Mouse (Mus musculus): ENCODE measurements around the gene Ffar2. TPM values are rescaled to one million over a fixed set of nuclear protein-coding genes. Genes with fewer than 3 reads are reported as not detected.
"Not testable (repeated sequence)": the region's sequence is repeated elsewhere in the genome, so short reads cannot be mapped to it uniquely, and the experiment has no call there.

The Ffar2 gene
- polyA plus RNA-seq, 1 experiment from 2014 or later, result 0.21 TPM

DNA sequence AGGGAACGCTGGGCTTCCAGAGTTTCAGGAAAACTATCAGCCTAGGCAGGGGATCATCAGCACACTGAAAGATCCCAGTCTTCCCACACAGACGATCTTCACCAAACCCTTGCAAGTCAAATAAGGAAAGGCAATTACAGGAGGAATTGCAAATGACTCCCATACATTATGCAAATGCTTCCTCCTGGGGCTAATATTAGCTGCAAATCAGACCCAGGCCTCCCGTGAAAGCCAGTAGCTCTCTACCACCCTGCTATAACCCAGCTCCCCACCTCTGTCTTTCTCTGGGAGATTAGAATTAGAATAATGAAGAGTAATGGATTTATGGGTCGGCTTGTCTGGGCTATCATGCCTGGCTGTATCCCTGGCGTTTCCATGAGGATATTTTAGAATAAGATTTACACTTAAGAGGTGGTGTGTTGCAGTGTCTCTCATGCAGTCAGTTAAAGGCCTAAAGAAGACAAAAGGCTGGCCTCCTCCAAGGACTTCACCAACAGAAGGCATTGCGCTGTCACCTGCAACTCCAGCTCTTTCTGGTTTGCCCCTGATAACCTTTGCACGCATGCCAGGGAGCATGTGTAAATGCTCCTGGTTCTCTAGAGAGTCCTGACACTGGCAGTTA lies 21.2 kb upstream of the Ffar2 start:
- H3K27ac ChIP-seq, result no peak overlapping the region
- 40% methylated on average over 7 of the region's 7 CpGs for WGBS (ENCODE audit: insufficient replicate concordance)

GRCm38 (mm10) chr7:30842092-30842491 lies 18.5 kb upstream of the Ffar2 start:
- Histone ChIP-seq H3K27ac (no peak overlapping the region), H3K4me1 (peaks cover 10% of the 10 kb centered on the region; the same call in 1 of the 2 replicates), H3K9ac (no peak overlapping the region), H3K4me2 (no peak overlapping the region), H3K9me3 (replicated peaks) (no peaks in the 10 kb centered on the region), H3K4me3 (no peak overlapping the region), H3K36me3 (no peaks in the 10 kb centered on the region), H3K27me3 (replicated peaks) (no peaks in the 10 kb centered on the region)
- WGBS (ENCODE audit: insufficient replicate concordance), result 27% methylated on average over 5 of the region's 5 CpGs
- no peak for ATAC-seq

More for the DNA sequence above, 21.2 kb upstream of the Ffar2 start:
- Histone ChIP-seq H3K9ac (no peak overlapping the region), H3K4me2 (no peak overlapping the region), H3K36me3 (no peaks in the 10 kb centered on the region), H3K9me3 (replicated peaks) (no peaks in the 10 kb centered on the region), H3K27me3 (replicated peaks) (no peaks in the 10 kb centered on the region), H3K4me3 (no peak overlapping the region), H3K4me1 (peaks cover 10% of the 10 kb centered on the region; the same call in 1 of the 2 replicates)
- no peak for ATAC-seq

GRCm38 (mm10) chr7:30841379-30841778 lies 17.8 kb upstream of the Ffar2 start:
- no peaks in the 10 kb centered on the region for H3K36me3 ChIP-seq
- peaks cover 10% of the 10 kb centered on the region; the same call in 1 of the 2 replicates for H3K4me1 ChIP-seq
- WGBS (ENCODE audit: insufficient replicate concordance), result 72% methylated on average over 4 of the region's 4 CpGs
- ATAC-seq, result no peak
- H3K4me2 ChIP-seq, result no peak overlapping the region
- no peaks in the 10 kb centered on the region for H3K9me3 ChIP-seq (replicated peaks)
- H3K4me3 ChIP-seq, result no peak overlapping the region
- no peak overlapping the region for H3K27ac ChIP-seq
- no peak overlapping the region for H3K9ac ChIP-seq
- no peaks in the 10 kb centered on the region for H3K27me3 ChIP-seq (replicated peaks)

DNA sequence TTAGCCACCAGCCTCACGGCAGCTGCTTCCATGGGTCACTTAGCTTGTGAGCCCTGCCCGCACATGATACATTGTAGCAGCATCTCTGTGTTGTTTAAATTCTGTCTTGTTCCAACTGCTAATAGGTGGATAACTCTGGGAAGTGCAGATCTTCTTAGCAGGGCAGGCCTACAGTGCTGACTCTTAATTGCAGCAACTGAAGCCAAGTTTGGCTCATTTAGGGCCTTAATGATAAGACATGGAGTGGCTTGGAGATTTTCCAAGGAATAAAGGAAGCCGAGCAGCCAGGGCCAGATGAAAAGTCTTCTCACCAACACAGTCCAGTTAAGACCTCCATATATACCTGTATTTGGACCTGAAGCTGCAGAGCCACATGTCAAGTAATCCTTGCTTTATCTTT lies 16.7 kb upstream of the Ffar2 start:
- Histone ChIP-seq H3K36me3 (no peaks in the 10 kb centered on the region), H3K27me3 (replicated peaks) (no peaks in the 10 kb centered on the region), H3K9me3 (replicated peaks) (no peaks in the 10 kb centered on the region), H3K4me3 (no peak overlapping the region), H3K9ac (no peak overlapping the region), H3K4me2 (no peak overlapping the region), H3K4me1 (peaks cover 10% of the 10 kb centered on the region; the same call in 1 of the 2 replicates), H3K27ac (no peak overlapping the region)
- no peak for ATAC-seq
- WGBS (ENCODE audit: insufficient replicate concordance), result 61% methylated on average over 3 of the region's 3 CpGs

GRCm38 (mm10) chr7:30837277-30837676 lies 13.7 kb upstream of the Ffar2 start:
- Histone ChIP-seq H3K4me3 (no peak overlapping the region), H3K9me3 (replicated peaks) (no peaks in the 10 kb centered on the region), H3K27ac (no peak overlapping the region), H3K36me3 (no peaks in the 10 kb centered on the region), H3K27me3 (replicated peaks) (no peaks in the 10 kb centered on the region), H3K4me2 (no peak overlapping the region), H3K9ac (no peak overlapping the region), H3K4me1 (peaks cover 14% of the 10 kb centered on the region; the same call in 1 of the 2 replicates)
- ATAC-seq, result no peak

GRCm38 (mm10) chr7:30832684-30833083 lies 9.1 kb upstream of the Ffar2 start:
- not testable (repeated sequence) for H3K4me3 ChIP-seq; ATAC-seq; H3K27ac ChIP-seq; H3K36me3 ChIP-seq; H3K4me1 ChIP-seq; H3K9me3 ChIP-seq (replicated peaks); H3K27me3 ChIP-seq (replicated peaks); H3K9ac ChIP-seq
- 31% methylated on average over 10 of the region's 11 CpGs for WGBS (ENCODE audit: insufficient replicate concordance)
- peak overlapping the region; percentile 22; the same call in 1 of the 2 replicates for H3K4me2 ChIP-seq

GRCm38 (mm10) chr7:30832261-30832660 lies 8.7 kb upstream of the Ffar2 start:
- H3K9me3 ChIP-seq (replicated peaks), result no peaks in the 10 kb centered on the region
- ATAC-seq, result no peak
- no peak overlapping the region for H3K4me3 ChIP-seq
- H3K27me3 ChIP-seq (replicated peaks), result no peaks in the 10 kb centered on the region
- no peaks in the 10 kb centered on the region for H3K36me3 ChIP-seq
- peak overlapping the region; percentile 22; the same call in 1 of the 2 replicates for H3K4me2 ChIP-seq
- H3K4me1 ChIP-seq, result peaks cover 5% of the 10 kb centered on the region; the same call in 1 of the 2 replicates
- 53% methylated on average over 16 of the region's 17 CpGs for WGBS (ENCODE audit: insufficient replicate concordance)
- H3K9ac ChIP-seq, result no peak overlapping the region
- no peak overlapping the region for H3K27ac ChIP-seq

DNA sequence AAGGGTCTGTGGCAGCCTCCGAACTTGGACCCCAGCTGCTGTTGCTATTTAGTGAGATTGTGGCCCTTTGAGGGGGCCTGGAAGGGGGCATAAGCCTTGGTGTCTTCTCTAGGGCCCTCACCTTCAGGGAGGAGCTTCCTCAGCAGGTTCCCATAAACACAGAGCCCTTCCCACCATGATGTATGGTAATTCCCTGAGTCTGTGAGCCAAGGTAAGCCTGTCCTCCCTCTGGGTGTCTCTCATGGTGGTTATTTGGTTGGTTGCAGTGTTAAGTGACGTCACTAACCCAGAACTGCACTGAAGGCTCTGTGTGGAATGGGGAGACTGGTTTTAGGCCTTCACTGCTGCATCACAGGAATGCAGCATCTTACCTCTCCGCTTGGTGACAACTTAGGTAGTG lies 5.9 kb upstream of the Ffar2 start:
- Histone ChIP-seq H3K4me1 (peaks cover 5% of the 10 kb centered on the region; the same call in 1 of the 2 replicates), H3K27ac (no peak overlapping the region), H3K9me3 (replicated peaks) (no peaks in the 10 kb centered on the region), H3K36me3 (no peaks in the 10 kb centered on the region), H3K27me3 (replicated peaks) (no peaks in the 10 kb centered on the region), H3K4me3 (no peak overlapping the region), H3K9ac (no peak overlapping the region), H3K4me2 (no peak overlapping the region)
- no peak for ATAC-seq
- WGBS (ENCODE audit: insufficient replicate concordance), result 53% methylated on average over 3 of the region's 3 CpGs

GRCm38 (mm10) chr7:30828871-30829270 lies 5.3 kb upstream of the Ffar2 start:
- not testable (repeated sequence) for H3K27me3 ChIP-seq (replicated peaks); H3K27ac ChIP-seq; ATAC-seq; H3K36me3 ChIP-seq; H3K9ac ChIP-seq; H3K4me2 ChIP-seq; H3K4me1 ChIP-seq; H3K9me3 ChIP-seq (replicated peaks); H3K4me3 ChIP-seq

DNA sequence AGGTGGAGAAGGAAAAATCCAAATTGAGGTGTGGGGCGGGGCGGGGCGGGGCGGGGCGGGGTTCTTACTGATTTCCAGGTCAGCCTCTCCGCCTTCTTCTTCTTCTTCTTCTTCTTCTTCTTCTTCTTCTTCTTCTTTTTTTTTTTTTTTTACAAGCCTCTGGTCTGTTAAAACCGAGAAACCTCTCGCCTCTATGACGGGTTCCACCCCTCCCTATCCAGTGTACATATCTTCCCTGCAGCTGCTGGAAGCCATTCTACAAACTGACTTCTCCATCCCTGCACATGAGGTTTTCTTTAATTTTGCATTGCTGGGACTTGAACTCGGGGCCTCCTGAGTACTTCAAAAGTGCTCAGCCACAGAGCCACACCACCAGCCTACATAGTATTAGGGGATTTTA lies 3.1 kb upstream of the Ffar2 start:
- no peaks in the 10 kb centered on the region for H3K36me3 ChIP-seq
- H3K4me1 ChIP-seq, result no peaks in the 10 kb centered on the region
- no peaks in the 10 kb centered on the region for H3K9me3 ChIP-seq (replicated peaks)
- WGBS (ENCODE audit: insufficient replicate concordance), result 73% methylated on average over 9 of the region's 10 CpGs
- H3K27me3 ChIP-seq (replicated peaks), result no peaks in the 10 kb centered on the region
- ATAC-seq, result no peak
- H3K4me2 ChIP-seq, result no peak overlapping the region
- no peak overlapping the region for H3K9ac ChIP-seq
- H3K4me3 ChIP-seq, result no peak overlapping the region
- H3K27ac ChIP-seq, result no peak overlapping the region

GRCm38 (mm10) chr7:30824306-30824705 lies 731 bp upstream of the Ffar2 start:
- Histone ChIP-seq H3K4me1 (peaks cover 17% of the 10 kb centered on the region), H3K36me3 (no peaks in the 10 kb centered on the region), H3K4me2 (no peak overlapping the region), H3K27me3 (replicated peaks) (peaks cover 4% of the 10 kb centered on the region; the same call in 1 of the 2 replicates), H3K27ac (no peak overlapping the region), H3K4me3 (no peak overlapping the region), H3K9me3 (replicated peaks) (no peaks in the 10 kb centered on the region), H3K9ac (no peak overlapping the region)
- ATAC-seq, result no peak
- WGBS (ENCODE audit: insufficient replicate concordance), result 77% methylated on average over 3 of the region's 3 CpGs

DNA sequence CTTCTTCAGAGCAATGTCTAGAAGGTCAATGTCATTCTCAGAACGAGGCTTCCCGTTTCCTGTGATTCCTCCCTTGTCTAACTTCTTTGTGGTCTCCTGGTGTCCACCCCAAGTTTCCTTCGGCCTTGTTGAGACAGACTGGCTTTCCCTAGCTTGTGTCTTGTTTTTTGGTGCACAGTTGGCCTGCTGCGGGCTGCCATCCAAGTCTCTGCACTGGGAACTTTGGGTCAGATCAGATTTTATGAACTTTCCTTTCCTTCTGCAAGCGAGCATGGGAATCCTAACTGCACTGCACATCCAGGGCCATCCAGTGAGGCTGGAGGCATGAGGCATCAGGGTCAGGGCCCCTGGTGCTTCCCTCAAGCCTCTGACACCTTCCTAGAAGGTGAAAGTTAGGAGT lies 2.0 kb downstream of the Ffar2 start:
- Histone ChIP-seq H3K4me2 (no peak overlapping the region), H3K9me3 (replicated peaks) (no peaks in the 10 kb centered on the region), H3K27me3 (replicated peaks) (peaks cover 4% of the 10 kb centered on the region; the same call in 1 of the 2 replicates), H3K9ac (no peak overlapping the region), H3K4me3 (no peak overlapping the region), H3K36me3 (no peaks in the 10 kb centered on the region), H3K27ac (no peak overlapping the region; the same call in 1 of the 2 replicates), H3K4me1 (peaks cover 17% of the 10 kb centered on the region)
- WGBS (ENCODE audit: insufficient replicate concordance), result 39% methylated on average over 5 of the region's 5 CpGs
- ATAC-seq, result no peak

Data from liver, embryonic 12.5 days (tissue).